Mouse (Mus musculus) spleen, adult 2 months (tissue): Measurements from ENCODE around the gene Fam131a. TPM values are rescaled to one million over a fixed set of nuclear protein-coding genes. Genes with fewer than 3 reads are reported as not detected.

ENCODE experiments used
- DNase-seq, 2 experiments: peaks; one replicate each; pipeline versions ENCODE4 v3.0.0 to v3.0.0-alpha.2; 2012 to 2021; ENCODE audit warnings: low spot score in 2 of 2, low read depth in 1 of 2
- H3K27ac ChIP-seq: fragments of 200-500 bp; 2 replicates; pipeline ENCODE4 v1.5.1; 2012; ENCODE audit warnings: low read length, inconsistent platforms; ENCODE audit not compliant: insufficient read depth
- H3K27me3 ChIP-seq: fragments of 200-500 bp; 2 replicates; pipeline ENCODE4 v1.6.1; 2012; ENCODE audit warnings: mild to moderate bottlenecking, moderate library complexity, low read length, inconsistent platforms; ENCODE audit not compliant: control insufficient read depth, insufficient read depth
- H3K36me3 ChIP-seq: fragments of 200-500 bp; 2 replicates; pipeline ENCODE4 v1.6.1; 2012; ENCODE audit warnings: mild to moderate bottlenecking, low read length, inconsistent platforms; ENCODE audit not compliant: control insufficient read depth, insufficient read depth
- H3K4me1 ChIP-seq: fragments of 200-500 bp; 2 replicates; pipeline ENCODE4 v1.6.1; 2011; ENCODE audit warnings: inconsistent platforms; ENCODE audit not compliant: control insufficient read depth, insufficient read depth, insufficient read length
- H3K4me3 ChIP-seq: fragments of 200-500 bp; 2 replicates; pipeline ENCODE4 v1.5.1; 2011; ENCODE audit warnings: mild to moderate bottlenecking, inconsistent platforms; ENCODE audit not compliant: insufficient read depth, insufficient read length; ENCODE audit errors: extremely low read depth
- CTCF ChIP-seq: fragments of 200-500 bp; IDR thresholded peaks from 2 replicates; pipeline ENCODE4 v1.5.1; 2011; ENCODE audit warnings: mild to moderate bottlenecking, inconsistent platforms; ENCODE audit not compliant: insufficient read depth, insufficient read length, insufficient replicate concordance; ENCODE audit errors: extremely low read depth
- POLR2A ChIP-seq: fragments of 200-500 bp; IDR thresholded peaks from 2 replicates; pipeline ENCODE4 v1.6.1; 2011; ENCODE audit warnings: low read depth, low read length, inconsistent platforms
- WGBS: fragments of 180-500 bp; shearing (Covaris S2); methylation state at CpG from one replicate; pipeline ENCODE4 v1.1.7; 2018; 5-methylcytosine and 5-hydroxymethylcytosine counted together
- polyA plus RNA-seq: library from polyadenylated mRNA; depleted of rRNA; stranded (reverse); fragments of >200 nt; gene quantifications from 2 replicates; pipeline ENCODE4 v1.2.3, GENCODE M21; 2012

Fam131a gene
- polyA plus RNA-seq, 1 experiment = 5.9 TPM

GRCm38 (mm10) chr16:20694781-20695180 lies 1.7 kb downstream of the Fam131a start:
- 61% methylated on average over 8 of the region's 8 CpGs for WGBS
- TF ChIP-seq POLR2A = no peak

GRCm38 (mm10) chr16:20695622-20696323 lies 2.7 kb downstream of the Fam131a start:
- WGBS = 4% methylated on average over 46 of the region's 46 CpGs

More at GRCm38 (mm10) chr16:20694781-20695180, 1.7 kb downstream of the Fam131a start:
- Histone ChIP-seq H3K4me3 (no peak overlapping the region), H3K27me3 (peaks cover 10% of the 10 kb centered on the region), H3K36me3 (peaks cover 7% of the 10 kb centered on the region), H3K4me1 (0 out of 2 replicates have a peak, but pooled peaks cover 2% of the 10 kb centered on the region), H3K27ac (no peak overlapping the region)
- DNase-seq = no peak

GRCm38 (mm10) chr16:20699266-20699665 lies 6.2 kb downstream of the Fam131a start:
- Histone ChIP-seq H3K4me1 (0 out of 2 replicates have a peak, but pooled peaks cover 6% of the 10 kb centered on the region), H3K4me3 (no peak overlapping the region), H3K27ac (no peak overlapping the region), H3K36me3 (no peaks in the 10 kb centered on the region), H3K27me3 (peaks cover 7% of the 10 kb centered on the region)
- no peak for DNase-seq
- no peak for TF ChIP-seq CTCF
- 83% methylated on average over 5 of the region's 5 CpGs for WGBS

More at GRCm38 (mm10) chr16:20695622-20696323, 2.7 kb downstream of the Fam131a start:
- peaks cover 1% of the 10 kb centered on the region; the same call in 1 of the 2 replicates for H3K36me3 ChIP-seq
- H3K27ac ChIP-seq = no peak overlapping the region
- TF ChIP-seq CTCF (no peak), POLR2A (no peak)
- H3K4me1 ChIP-seq = 0 out of 2 replicates have a peak, but pooled peaks cover 2% of the 10 kb centered on the region
- no peak for DNase-seq
- H3K27me3 ChIP-seq = peaks cover 10% of the 10 kb centered on the region
- H3K4me3 ChIP-seq = peak overlapping the region; percentile 23; the same call in 1 of the 2 replicates

GRCm38 (mm10) chr16:20700036-20700435 lies 7.0 kb downstream of the Fam131a start:
- TF ChIP-seq CTCF (no peak), POLR2A (no peak)
- 79% methylated on average over 5 of the region's 5 CpGs for WGBS
- no peak overlapping the region for H3K4me3 ChIP-seq
- peaks cover 3% of the 10 kb centered on the region for H3K27me3 ChIP-seq
- H3K27ac ChIP-seq = no peak overlapping the region
- H3K36me3 ChIP-seq = no peaks in the 10 kb centered on the region
- 0 out of 2 replicates have a peak, but pooled peaks cover 6% of the 10 kb centered on the region for H3K4me1 ChIP-seq
- DNase-seq = no peak

GRCm38 (mm10) chr16:20701316-20701715 lies 8.3 kb downstream of the Fam131a start:
- Histone ChIP-seq H3K36me3 (no peaks in the 10 kb centered on the region), H3K4me3 (no peak overlapping the region), H3K4me1 (0 out of 2 replicates have a peak, but pooled peaks cover 4% of the 10 kb centered on the region), H3K27ac (no peak overlapping the region), H3K27me3 (no peaks in the 10 kb centered on the region)
- WGBS = 84% methylated on average over 7 of the region's 7 CpGs
- DNase-seq = no peak
- no peak for TF ChIP-seq CTCF
- no peak for TF ChIP-seq POLR2A

- Histone ChIP-seq H3K27ac (no peak overlapping the region), H3K4me1 (0 out of 2 replicates have a peak, but pooled peaks cover 4% of the 10 kb centered on the region)
Observed at GRCm38 (mm10) chr16:20701729-20702521, 8.9 kb downstream of the Fam131a start.

More at GRCm38 (mm10) chr16:20701729-20702521, 8.9 kb downstream of the Fam131a start:
- H3K27me3 ChIP-seq = no peaks in the 10 kb centered on the region
- H3K36me3 ChIP-seq = no peaks in the 10 kb centered on the region
- no peak overlapping the region for H3K4me3 ChIP-seq
- no peak for DNase-seq
- TF ChIP-seq POLR2A (no peak), CTCF (no peak)
- 45% methylated on average over 11 of the region's 12 CpGs for WGBS
